Mouse (Mus musculus) ZHBTc4 (cell line): ENCODE results near the gene Filip1l.

Experiments
- DNase-seq: peaks from one replicate; pipeline ENCODE4 v3.0.0-alpha.2; 2011; ENCODE audit warnings: low read depth, low spot score

Filip1l gene

GRCm38 (mm10) chr16:57433671-57434070 lies 80.8 kb downstream of the Filip1l start:
- no peak for DNase-seq

- DNase-seq: peak; percentile 31
Measured at GRCm38 (mm10) chr16:57434640-57435039, 81.7 kb downstream of the Filip1l start.

- DNase-seq: no peak
Measured at GRCm38 (mm10) chr16:57437523-57438287, 84.8 kb downstream of the Filip1l start.

GRCm38 (mm10) chr16:57438288-57438685 lies 85.4 kb downstream of the Filip1l start:
- no peak for DNase-seq

- no peak for DNase-seq
Measured at GRCm38 (mm10) chr16:57439206-57439605, 86.3 kb downstream of the Filip1l start.

GRCm38 (mm10) chr16:57440706-57441437 lies 88.0 kb downstream of the Filip1l start:
- no peak for DNase-seq

- DNase-seq: no peak
Measured at GRCm38 (mm10) chr16:57445096-57446094, 92.5 kb downstream of the Filip1l start.

GRCm38 (mm10) chr16:57453009-57453408 lies 100.1 kb downstream of the Filip1l start:
- no peak for DNase-seq

- no peak for DNase-seq
Measured at GRCm38 (mm10) chr16:57454106-57454763, 101.3 kb downstream of the Filip1l start.

- no peak for DNase-seq
Measured at GRCm38 (mm10) chr16:57455573-57455972, 102.7 kb downstream of the Filip1l start.

- DNase-seq: no peak
Measured at GRCm38 (mm10) chr16:57456003-57456402, 103.1 kb downstream of the Filip1l start.

- DNase-seq: no peak
Measured at GRCm38 (mm10) chr16:57465386-57465913, 112.6 kb downstream of the Filip1l start.

- no peak for DNase-seq
Measured at GRCm38 (mm10) chr16:57469301-57469700, 116.4 kb downstream of the Filip1l start.

- DNase-seq: no peak
Measured at GRCm38 (mm10) chr16:57469869-57470268, 117.0 kb downstream of the Filip1l start.

- DNase-seq: no peak
Measured at GRCm38 (mm10) chr16:57470286-57470830, 117.5 kb downstream of the Filip1l start.

- no peak for DNase-seq
Measured at GRCm38 (mm10) chr16:57471071-57471470, 118.2 kb downstream of the Filip1l start.

GRCm38 (mm10) chr16:57473415-57474085 lies 120.7 kb downstream of the Filip1l start:
- peak; percentile 94 for DNase-seq

- no peak for DNase-seq
Measured at GRCm38 (mm10) chr16:57478451-57478850, 125.6 kb downstream of the Filip1l start.

- peak; percentile 32 for DNase-seq
Measured at GRCm38 (mm10) chr16:57479776-57480175, 126.9 kb downstream of the Filip1l start.

- DNase-seq: no peak
Measured at GRCm38 (mm10) chr16:57482264-57482663, 129.4 kb downstream of the Filip1l start.
